Mouse (Mus musculus): ENCODE measurements around the gene Snca.

The Snca gene

DNA sequence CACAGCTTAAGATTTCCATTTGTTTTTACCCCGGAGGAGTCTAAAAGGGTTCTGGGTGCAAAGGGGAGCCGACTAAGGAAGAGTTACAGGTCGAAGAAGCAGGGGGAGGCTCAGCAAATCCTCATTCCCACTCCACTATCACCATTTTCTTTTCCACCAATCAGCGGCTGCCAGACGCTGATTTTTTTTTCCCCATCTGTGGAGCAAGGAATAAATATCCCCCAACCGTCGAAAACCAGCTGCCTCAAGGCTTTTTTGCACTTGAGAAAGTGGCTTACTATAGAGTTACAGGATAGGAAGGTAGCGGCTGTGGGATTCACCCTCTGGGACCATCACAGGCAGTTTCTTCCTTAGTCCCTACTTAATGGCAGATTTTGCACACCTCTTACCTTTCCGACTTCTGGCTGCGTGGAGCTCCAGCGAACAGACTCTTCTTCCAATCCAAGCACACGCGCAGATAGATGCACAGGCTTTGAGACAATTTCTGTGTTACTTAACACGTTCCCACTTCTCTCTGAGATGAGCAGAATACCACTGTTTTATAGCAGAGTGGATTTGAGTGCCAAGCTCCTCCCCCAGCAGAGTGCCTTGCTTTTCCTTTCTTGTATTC, at the start of gene Snca:
TSS of gene Snca (minus strand) at position 574 of the 610 bp plus-strand sequence.
- no peak for DNase-seq (ENCODE audit: extremely low read depth, low read depth, low spot score)

DNA sequence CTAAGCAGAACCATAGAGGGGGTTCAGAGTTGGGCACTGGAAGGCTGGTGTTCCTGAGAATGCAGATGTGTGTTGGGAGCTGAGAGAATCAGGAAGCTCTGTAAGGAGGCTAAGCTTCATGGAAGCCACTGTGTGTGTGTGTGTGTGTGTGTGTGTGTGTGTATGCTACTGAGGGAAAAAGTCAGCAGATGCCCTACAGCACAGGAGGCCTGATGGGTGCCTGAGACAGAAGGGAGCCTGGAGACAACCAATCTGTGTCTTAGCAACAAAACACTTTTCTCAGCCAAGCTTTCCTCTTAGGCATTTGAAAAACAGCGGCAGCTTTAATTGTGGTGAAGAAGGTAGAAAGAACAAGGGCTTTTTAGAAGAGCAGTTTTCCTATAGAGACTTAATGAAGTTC, 40.5 kb upstream of the Snca start:
- no peak for DNase-seq (ENCODE audit: extremely low read depth, low read depth, low spot score)

DNA sequence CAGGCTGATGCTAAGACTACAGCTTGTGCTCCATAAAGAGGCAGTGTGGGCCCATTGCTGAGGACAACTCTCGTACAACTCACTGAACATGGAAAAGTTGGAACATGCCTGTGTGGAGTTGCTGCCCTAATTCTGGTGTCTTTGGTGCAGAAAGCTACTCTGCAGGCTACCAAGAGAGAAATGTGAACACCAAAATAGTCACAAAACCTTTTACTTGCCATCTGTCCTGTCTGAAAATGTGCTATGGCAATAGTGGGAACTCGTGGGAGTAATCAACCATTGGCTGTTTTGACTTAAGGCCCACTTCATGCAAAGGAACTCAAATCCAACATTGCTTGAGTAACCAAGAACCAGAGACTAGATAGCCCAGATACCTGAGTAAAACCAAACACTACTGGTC, 26.9 kb upstream of the Snca start:
- DNase-seq (ENCODE audit: extremely low read depth, low read depth, low spot score) = no peak

DNA sequence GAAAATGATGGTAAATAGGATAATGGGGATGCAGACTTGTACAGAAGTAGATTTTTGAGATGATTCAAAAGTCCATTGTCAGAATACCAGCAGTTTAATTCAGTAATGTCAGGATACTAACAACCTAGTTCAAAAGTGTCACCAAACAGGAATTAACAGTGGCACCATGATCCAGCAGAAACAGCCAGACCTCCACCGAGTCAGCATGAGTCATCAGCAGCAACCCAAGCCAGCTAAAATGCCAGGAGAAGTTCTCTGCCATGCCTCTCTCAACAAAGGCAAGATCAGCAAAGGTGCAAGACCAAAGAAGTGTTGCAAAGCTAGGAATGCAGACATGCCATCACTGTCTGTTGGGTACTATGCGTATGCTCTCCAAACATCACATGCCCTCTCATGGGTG, 22.0 kb upstream of the Snca start:
- DNase-seq (ENCODE audit: extremely low read depth, low read depth, low spot score) = no peak

DNA sequence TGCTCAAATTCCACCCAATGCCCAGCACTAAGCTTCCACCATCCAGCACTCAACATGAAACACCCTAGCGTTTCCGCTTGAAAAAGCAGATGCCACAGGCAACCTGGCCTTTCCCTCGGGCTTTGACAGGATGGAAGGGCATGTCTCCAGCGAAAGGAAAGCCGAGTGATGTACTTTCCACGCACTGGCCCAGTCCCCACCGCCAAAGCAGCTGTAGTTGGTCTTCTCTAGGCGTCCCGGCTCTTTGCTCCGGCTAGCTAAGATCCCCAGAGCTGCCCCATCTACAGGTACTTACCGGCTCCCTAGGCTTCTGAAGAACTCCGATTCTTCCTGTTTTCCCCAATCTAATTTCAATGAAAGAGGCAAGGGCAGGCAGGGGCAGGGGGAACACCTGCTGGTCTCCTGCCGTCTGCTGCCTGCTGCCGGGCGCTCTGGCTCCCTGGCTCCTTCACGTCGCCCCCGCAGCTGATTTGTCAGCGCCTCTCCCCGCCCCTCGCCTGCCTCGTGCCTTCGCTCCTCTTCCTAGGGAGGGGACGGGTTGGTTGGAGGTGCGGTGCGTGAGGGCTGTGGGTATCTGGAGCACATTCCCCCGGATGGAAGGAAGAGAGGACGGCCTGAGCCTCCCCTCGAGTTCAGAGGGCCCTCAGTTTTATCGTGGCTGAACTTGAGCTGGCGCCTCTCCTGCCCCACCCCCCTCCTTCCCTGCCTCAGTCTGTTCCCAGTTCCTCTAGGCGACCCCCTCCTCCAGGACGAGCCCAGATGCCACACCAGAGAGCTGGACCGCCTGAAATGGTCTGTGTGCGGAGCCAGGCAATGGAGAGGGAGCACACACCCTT, 1.0 kb downstream of the Snca start:
- no peak for DNase-seq (ENCODE audit: extremely low read depth, low read depth, low spot score)

DNA sequence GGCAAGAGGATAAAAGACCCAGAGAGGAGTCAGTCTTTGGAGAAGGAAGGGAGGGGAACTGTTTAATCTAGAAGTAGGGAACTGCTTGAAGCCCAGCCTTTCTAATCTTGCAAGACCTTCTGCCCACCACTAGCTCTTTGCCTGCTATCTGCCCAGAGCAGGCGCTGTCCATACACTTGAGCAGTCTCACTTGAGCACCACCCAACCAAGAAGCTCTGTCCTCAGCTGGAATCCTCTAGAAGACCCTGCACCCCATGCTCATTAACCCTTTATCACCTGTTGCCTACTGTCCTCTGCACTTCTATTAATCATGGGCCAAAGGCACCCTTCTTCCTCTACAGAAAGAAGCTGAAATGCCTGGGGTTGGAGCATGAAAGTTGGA, 1.6 kb downstream of the Snca start:
- DNase-seq (ENCODE audit: extremely low read depth, low read depth, low spot score) = no peak

DNA sequence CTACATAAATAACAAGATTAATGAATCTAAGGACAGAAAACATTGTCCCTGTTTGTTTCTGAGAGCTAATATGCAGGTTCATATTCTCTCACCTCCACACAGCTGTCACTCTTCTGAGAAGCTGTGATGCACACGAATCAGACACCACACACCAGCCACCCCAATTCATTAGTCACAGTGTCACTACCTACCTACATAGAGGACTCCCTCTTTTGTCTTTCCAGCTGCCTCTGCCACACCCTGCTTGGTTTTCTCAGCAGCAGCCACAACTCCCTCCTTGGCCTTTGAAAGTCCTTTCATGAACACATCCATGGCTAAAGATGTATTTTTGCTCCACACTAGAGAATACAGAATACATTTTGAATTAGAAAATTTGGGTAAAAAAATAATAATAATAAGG, 2.4 kb downstream of the Snca start:
- no peak for DNase-seq (ENCODE audit: extremely low read depth, low read depth, low spot score)

DNA sequence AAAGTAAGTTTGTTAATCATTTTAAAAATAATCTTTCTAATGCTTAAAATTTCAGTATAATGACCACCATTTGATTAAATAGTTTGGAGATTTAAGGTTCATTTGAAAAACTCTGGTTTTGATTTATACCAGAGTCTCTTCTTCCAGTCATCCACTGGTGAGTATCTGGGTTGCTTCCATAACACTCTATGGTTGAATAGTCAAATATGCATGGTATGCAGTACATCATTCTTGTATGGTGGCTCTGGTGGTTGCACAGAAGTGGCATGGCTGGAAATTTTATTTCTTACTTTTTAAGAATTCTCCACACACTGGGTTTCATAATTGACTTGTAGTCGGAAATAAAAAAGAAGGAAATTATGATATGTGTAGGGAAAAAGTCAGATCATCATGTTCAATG, 10.4 kb downstream of the Snca start:
- no peak for DNase-seq (ENCODE audit: extremely low read depth, low read depth, low spot score)

DNA sequence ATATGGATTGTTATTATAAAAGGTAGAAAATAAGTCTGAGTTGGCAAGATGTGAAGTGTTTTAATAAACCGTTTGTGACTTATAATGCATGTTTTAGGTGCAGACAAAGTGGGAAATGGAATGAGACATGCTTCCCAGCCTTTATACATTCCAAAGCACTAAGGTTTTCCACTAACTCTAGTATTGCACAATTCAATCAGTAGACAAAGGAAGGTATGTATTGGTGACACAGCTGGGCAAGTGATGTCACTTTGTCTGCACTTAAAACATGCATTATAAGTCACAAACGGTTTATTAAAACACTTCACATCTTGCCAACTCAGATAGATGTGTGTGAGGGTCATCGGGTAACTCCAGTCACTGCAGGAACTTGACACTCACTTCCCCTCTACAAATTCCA, 16.1 kb downstream of the Snca start:
- DNase-seq (ENCODE audit: extremely low read depth, low read depth, low spot score) = no peak

DNA sequence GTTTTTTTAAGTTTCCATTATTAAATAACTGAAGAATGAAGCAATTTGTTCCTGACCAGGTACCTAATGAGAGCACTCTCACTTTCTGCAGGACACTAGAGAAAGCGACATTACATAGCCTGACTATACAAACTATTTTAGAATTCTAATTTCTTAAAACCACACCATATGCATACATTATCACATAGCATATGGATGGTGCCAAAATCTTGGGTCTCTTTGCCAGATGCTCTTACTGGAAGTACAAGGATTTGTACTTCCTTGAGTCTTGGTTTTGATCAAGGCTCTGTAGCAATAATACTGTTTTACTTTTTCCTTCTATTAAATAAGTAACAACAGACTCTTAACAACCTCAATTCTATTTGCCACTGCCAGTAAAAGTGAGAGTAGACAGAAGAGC, 31.4 kb downstream of the Snca start:
- DNase-seq (ENCODE audit: extremely low read depth, low read depth, low spot score) = no peak

DNA sequence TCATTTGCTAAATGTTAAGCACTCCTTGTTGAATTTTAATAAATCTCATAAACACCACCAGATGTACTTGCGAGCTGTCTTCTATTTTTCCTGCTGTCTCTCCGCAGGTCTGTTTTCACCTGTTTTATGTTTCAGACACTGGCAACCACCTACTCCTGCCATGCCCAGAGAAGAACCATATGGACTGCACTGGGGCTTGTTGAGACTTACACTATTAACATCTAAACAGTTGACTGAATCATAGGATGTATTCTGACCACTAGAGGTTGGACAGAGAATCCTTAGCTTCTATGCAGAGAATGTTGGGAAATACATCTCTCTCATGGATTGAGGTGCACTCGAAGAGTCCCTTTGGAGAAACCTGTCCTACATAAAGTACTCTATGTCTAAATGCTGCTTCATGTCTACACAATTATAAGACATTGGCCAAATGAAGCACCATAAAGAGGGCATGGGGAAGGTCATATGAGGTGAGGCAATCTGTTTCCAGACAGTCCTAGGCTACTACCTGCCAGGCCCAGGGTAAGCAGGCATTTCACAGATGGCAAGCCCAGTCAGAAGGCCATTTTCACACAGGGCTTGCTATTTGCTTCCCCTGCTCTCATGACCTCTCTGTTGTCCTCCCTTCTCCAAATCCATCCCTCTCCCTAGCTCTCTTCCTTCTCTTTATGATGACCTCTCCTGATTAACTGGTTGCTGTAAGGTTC, 35.8 kb downstream of the Snca start:
- no peak for DNase-seq (ENCODE audit: extremely low read depth, low read depth, low spot score)

DNA sequence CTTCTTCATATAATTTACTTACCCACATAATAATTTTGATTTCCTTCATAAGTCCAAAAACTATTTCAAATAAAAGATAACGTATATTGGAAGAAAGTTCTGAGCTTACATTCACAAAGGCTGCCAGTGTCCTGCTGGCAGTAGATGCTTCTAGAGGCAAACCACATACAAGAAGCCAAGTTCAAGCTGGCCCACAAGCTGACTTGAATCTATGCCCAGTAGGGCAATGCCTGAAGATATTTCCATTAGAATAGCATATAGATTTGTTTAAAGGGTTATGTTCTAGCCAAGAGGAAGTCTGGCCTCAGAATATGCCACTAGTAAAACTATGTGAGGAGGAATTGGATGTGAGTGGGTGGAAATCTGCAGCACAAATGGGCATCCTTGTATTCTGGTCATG, 42.7 kb downstream of the Snca start:
- DNase-seq (ENCODE audit: extremely low read depth, low read depth, low spot score) = peak; percentile 31

DNA sequence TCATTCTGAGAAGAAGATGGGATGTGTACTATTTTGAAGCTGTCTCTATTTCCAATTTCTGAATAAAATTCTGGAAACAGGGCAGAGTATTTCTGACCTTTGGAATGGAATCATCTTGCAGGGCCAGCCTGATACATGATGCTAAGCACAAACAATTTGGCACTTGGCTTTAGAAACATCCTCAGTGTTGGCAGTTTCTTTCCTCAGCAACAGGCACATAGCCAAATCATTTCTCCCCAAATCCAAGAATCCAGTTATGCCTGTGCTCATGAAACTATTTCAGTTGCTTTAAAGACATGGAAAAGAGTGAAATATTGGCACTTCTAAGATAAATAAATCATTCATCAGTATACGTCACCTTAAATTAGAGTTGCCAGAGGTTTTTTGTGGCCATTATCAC, 57.8 kb downstream of the Snca start:
- no peak for DNase-seq (ENCODE audit: extremely low read depth, low read depth, low spot score)

DNA sequence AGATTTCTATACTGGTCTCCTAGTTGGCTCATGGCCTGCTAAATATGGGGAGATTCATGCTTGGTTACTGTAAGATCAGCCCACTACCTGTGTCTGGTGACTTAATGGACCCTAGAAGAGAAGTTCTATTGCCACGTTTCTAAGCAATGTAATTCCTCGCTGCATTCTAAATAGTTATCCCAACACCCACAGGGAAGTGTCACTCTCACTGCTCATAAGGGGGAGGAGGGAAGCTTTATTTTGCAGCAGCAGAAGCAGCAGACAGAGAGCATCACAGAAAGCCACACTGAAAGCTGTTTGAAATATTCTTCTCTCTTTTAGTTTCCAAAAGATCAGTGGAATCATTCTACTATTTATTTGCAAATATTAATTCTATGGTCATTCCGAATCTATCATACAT, 64.0 kb downstream of the Snca start:
- DNase-seq (ENCODE audit: extremely low read depth, low read depth, low spot score) = no peak

DNA sequence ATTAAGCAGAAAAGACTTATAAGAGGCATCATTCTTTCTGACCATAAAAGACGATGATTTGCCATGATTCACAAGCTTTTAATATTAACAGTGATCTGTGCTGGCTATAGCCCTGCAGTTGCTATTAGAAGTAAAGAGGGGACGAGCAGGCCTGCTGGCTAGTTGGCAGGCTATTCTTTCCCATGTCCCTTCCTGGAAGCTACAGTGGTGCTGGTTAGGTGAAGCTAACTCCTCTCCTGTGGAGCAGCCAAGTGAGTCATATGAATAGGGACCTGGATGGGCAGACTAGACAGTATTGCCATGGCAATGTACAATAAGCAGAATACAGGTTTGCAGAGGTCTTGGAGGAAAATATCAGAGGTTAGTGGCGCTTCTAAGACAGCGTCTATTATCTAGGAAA, 66.8 kb downstream of the Snca start:
- no peak for DNase-seq (ENCODE audit: extremely low read depth, low read depth, low spot score)

DNA sequence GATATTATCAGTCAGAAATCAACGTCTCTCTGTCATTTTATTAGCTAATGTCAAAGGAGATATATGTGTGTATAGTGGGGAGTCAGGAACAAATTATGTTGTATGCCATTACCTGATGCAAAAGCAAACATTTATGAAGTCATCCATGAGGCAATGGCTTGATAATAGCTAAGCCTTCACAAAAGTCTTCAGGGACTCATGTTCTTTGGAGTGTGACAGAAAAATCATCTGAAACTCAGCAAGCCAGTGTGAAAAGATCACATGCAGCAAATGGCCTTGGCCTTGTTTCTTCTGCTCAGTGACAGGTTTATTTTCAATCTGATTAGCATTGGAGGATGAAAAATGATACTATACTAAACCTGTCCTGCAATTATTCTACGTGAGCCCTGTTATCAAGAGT, 67.9 kb downstream of the Snca start:
- no peak for DNase-seq (ENCODE audit: extremely low read depth, low read depth, low spot score)

DNA sequence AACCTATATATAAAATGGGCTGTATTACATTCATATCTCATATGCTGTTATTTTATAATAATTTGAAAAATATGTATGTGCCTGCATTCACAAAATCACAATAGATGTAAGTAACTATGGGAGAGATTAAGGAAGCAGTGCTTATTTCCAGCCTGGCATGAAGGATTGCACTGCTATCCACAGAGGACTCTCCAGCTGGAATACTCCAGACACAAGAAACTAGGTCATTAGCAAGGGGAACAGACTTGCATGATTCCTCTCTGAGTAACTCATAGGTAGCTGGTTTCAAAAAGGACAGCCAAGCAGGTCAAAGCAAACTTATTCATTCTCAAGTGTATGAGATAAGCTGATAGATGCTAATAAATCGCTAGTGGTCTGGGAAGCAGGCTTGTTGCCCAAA, 74.7 kb downstream of the Snca start:
- no peak for DNase-seq (ENCODE audit: extremely low read depth, low read depth, low spot score)

DNA sequence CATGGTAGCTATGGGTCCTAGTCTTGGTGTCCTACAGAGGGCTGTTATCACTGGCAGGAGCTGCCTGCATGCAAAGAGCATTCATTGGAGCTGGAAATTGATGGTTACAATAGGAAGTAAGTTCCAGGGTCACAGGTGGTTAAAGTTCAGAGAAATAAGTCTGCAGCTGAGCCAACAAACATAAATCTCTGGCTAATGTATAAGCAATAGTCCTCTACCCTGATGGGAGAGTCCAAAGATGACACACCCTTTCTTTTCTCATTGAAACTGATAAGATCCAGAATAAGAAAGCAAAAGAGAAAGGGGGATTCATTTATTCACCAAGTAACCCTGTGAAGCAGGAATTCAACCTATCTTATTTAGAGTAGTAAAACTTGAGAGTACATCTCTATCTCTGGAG, 83.7 kb downstream of the Snca start:
- no peak for DNase-seq (ENCODE audit: extremely low read depth, low read depth, low spot score)

DNA sequence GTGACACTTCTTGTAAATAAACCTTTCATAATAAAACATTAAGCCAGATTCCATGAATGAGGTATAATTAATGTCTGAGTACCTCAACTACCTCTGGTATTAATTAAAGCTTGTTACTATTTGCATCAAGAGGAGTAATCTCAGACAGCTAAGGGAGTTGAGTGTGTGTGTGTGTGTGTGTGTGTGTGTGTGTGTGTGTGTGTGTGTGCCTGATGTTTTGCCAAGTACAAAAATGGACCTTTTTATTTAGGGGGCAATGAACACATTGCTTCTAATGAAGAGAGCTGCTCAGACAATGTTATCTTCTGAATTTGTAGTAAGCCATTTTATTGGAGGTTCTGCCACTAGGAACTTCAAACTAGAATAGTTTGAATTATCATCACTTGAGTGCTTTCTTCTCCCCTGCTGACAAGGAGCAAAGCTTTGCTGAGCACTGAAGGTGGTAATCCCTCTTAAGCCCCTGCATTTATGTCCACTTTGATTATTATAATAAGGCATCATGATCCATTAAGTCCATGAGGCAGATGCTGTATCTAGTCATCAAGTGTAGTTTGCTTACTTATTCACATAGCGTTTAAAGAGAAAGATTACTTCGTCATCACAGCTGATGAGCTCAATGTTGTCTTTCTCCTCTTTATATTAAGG, 88.1 kb downstream of the Snca start:
- DNase-seq (ENCODE audit: extremely low read depth, low read depth, low spot score) = no peak

DNA sequence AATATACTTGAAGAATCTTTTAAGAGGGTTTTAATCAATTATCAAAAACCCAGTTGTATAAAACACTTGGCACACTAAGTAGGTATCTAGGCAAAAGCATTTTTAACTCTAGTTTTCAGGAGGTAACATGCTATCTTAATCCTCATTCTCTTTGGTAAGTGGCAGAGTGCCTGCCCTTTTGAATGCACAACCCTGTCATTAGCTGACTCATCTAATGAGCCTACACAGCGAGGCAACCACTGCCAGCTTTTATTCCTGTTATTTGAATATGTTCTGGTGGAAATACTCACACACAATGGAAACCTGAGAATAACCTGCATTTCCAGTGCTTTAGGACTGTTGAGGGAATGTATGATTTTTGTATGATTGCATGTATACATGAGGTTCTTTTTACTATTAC, 89.9 kb downstream of the Snca start:
- DNase-seq (ENCODE audit: extremely low read depth, low read depth, low spot score) = no peak

DNA sequence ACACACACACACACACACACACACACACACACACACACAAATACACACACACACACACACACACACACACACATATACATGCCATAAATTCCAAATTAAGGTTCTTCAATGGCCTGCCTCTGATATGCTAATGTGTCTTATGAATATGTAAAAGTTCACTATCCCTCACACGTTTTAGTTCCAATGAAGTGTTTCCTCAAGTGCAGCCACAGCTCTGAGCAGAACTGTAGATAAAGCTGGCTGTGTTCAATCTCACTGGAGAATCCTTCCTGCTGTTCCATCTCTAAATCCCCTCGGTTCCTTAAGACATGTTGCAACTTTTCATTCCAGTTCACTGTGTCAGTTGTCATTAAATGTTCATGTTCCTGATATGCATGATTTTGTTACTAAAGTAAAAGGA, 98.5 kb downstream of the Snca start:
- DNase-seq (ENCODE audit: extremely low read depth, low read depth, low spot score) = no peak
